In genomic region chr15:80545430-80545829, GRCm38 (mm10) we compare ENCODE assay signal across 19 mouse cellular contexts. TPM values are rescaled to one million over a fixed set of nuclear protein-coding genes. Genes with fewer than 3 reads are reported as not detected.
"Had no signal": no experiment of that assay in that cellular context is flagged by ENCODE, and none has a peak within 500 bp of the region (broad histone marks: within the 10 kb centered on the region; RNA-seq: fewer than 3 reads in every experiment).

No protein-coding gene starts in this region.

- H3K9me3 ChIP-seq: lung, embryonic 15.5 days; midbrain, embryonic 12.5 days; midbrain, embryonic 15.5 days; neural tube, embryonic 12.5 days had no signal

- DNase-seq: lung, adult 2 months; lung, postnatal 14 days; lung, postnatal 36 days; right cerebral cortex, postnatal 14 days; thymus, adult 2 months; thymus, postnatal 25 days; thymus, postnatal 4 days had no signal

- H3K27me3 ChIP-seq: lung, embryonic 15.5 days; midbrain, embryonic 12.5 days; midbrain, embryonic 15.5 days; neural tube, embryonic 12.5 days had no signal

- H3K4me3 ChIP-seq: lung, embryonic 15.5 days; megakaryocyte, embryonic 14.5 days; midbrain, embryonic 12.5 days; midbrain, embryonic 15.5 days; neural tube, embryonic 12.5 days had no signal

- H3K4me2 ChIP-seq: lung, embryonic 15.5 days; midbrain, embryonic 12.5 days; midbrain, embryonic 15.5 days; neural tube, embryonic 12.5 days had no signal

- H3K4me1 ChIP-seq: lung, embryonic 15.5 days; midbrain, embryonic 12.5 days; midbrain, embryonic 15.5 days; neural tube, embryonic 12.5 days had no signal

- H3K9ac ChIP-seq: liver, embryonic 14.5 days; lung, embryonic 15.5 days; midbrain, embryonic 12.5 days; midbrain, embryonic 15.5 days; neural tube, embryonic 12.5 days had no signal

- ATAC-seq: lung, postnatal 0 days; midbrain, embryonic 15.5 days had no signal

- H3K27ac ChIP-seq: liver, embryonic 14.5 days; lung, embryonic 15.5 days; macrophage; midbrain, embryonic 12.5 days; midbrain, embryonic 15.5 days; neural tube, embryonic 12.5 days had no signal

- H3K36me3 ChIP-seq: lung, embryonic 15.5 days; midbrain, embryonic 12.5 days; midbrain, embryonic 15.5 days; neural tube, embryonic 12.5 days had no signal

RNA-seq across cellular contexts. Expression of gene Enthd1, which starts 19.5 kb away (rescaled TPM):
- polyA plus RNA-seq: liver, embryonic 14.5 days; liver, embryonic 16.5 days; lung, adult 2 months; lung, embryonic 15.5 days; lung, postnatal 0 days; macrophage; midbrain, embryonic 12.5 days; midbrain, embryonic 15.5 days; midbrain, postnatal 0 days; neural tube, embryonic 12.5 days; neural tube, embryonic 14.5 days; urinary bladder, adult 2 months had no signal
